8 mouse cellular contexts compared by ENCODE assay signal in genomic region chr11:30024261-30025071, GRCm38 (mm10). TPM values are rescaled to one million over a fixed set of nuclear protein-coding genes. Genes with fewer than 3 reads are reported as not detected.
DNase-seq lines count a peak whose midpoint lies in the region; ATAC-seq lines count a peak whose summit lies in the region.

No protein-coding gene starts in this region.

- no peaks in the 10 kb centered on the region for H3K4me1 ChIP-seq in hindbrain, embryonic 11.5 days (replicated peaks; ENCODE audit: control insufficient read depth, insufficient read depth, low read length)
- peaks cover 11% of the 10 kb centered on the region for H3K4me1 ChIP-seq in lung, embryonic 16.5 days (replicated peaks; ENCODE audit: control insufficient read depth, insufficient read depth, low read length)

- DNase-seq in WW6 (ENCODE audit: low read depth, low spot score) (peak; percentile 24), adipocyte (ENCODE audit: low spot score) (no peak)
- peak; percentile 69 for DNase-seq in cerebellum, adult 8-10 months
- DNase-seq in frontal cortex, postnatal 10 days (ENCODE audit: low spot score in 2 of 2): peak; percentile 22 to 40
- peak; percentile 60 for DNase-seq in hindbrain, embryonic 11.5 days (ENCODE audit: low spot score)
- DNase-seq in layer of hippocampus, postnatal 10 days (ENCODE audit: low spot score in 2 of 2): peak; percentile 47 to 61
- DNase-seq in retina, embryonic 14.5 days (ENCODE audit: low spot score): peak; percentile 57

- peaks cover 10% of the 10 kb centered on the region for H3K27me3 ChIP-seq in hindbrain, embryonic 11.5 days (ENCODE audit: control insufficient read depth, insufficient read depth, low read length)
- H3K27me3 ChIP-seq in lung, embryonic 16.5 days (ENCODE audit: control insufficient read depth, insufficient read depth, low read depth, low read length): peaks cover 22% of the 10 kb centered on the region

- WGBS in hindbrain, embryonic 11.5 days: under 1% methylated on average over 57 of the region's 57 CpGs
- under 1% methylated on average over 56 of the region's 57 CpGs for WGBS in lung, embryonic 16.5 days

- peak overlapping the region; percentile 48 for H3K4me3 ChIP-seq in hindbrain, embryonic 11.5 days (ENCODE audit: low read depth, low read length)
- H3K4me3 ChIP-seq in lung, embryonic 16.5 days (ENCODE audit: low read length): peak overlapping the region; percentile 72

- no peaks in the 10 kb centered on the region for H3K36me3 ChIP-seq in hindbrain, embryonic 11.5 days (ENCODE audit: control insufficient read depth, insufficient read depth, low read length)
- H3K36me3 ChIP-seq in lung, embryonic 16.5 days (ENCODE audit: control insufficient read depth, insufficient read depth, low read length): no peaks in the 10 kb centered on the region

- H3K4me2 ChIP-seq in hindbrain, embryonic 11.5 days (replicated peaks; ENCODE audit: low read depth, low read length): peak overlapping the region; percentile 96
- peak overlapping the region; percentile 98 for H3K4me2 ChIP-seq in lung, embryonic 16.5 days (ENCODE audit: low read depth, low read length)

- H3K9me3 ChIP-seq in hindbrain, embryonic 11.5 days (ENCODE audit: control insufficient read depth, low read length): no peaks in the 10 kb centered on the region
- no peaks in the 10 kb centered on the region for H3K9me3 ChIP-seq in lung, embryonic 16.5 days (ENCODE audit: control insufficient read depth, low read length)

- ATAC-seq in hindbrain, embryonic 11.5 days (ENCODE audit: low FRiP score): peak; percentile 12; the same call in 1 of the 2 replicates
- ATAC-seq in lung, embryonic 16.5 days (ENCODE audit: low read depth): no peak

- no peak overlapping the region for H3K27ac ChIP-seq in hindbrain, embryonic 11.5 days (ENCODE audit: low read depth, low read length)
- H3K27ac ChIP-seq in lung, embryonic 16.5 days (ENCODE audit: low read length): no peak overlapping the region

- peak overlapping the region; percentile 42 for H3K9ac ChIP-seq in hindbrain, embryonic 11.5 days (ENCODE audit: low read depth, low read length)
- peak overlapping the region; percentile 61 for H3K9ac ChIP-seq in lung, embryonic 16.5 days (ENCODE audit: low read length)

RNA-seq across cellular contexts. Expression of gene Eml6, which starts 1.4 kb away (rescaled TPM):
- 0.71 and 1.0 TPM in 2 replicates for polyA plus RNA-seq in hindbrain, embryonic 11.5 days (2014; fragmentation: Nextera tagmentation; extraction: Ambion mirVana)
- 10 to 100 TPM; 32.5 to 39.1 TPM for total RNA-seq in layer of hippocampus, postnatal 10 days (2021)
- polyA plus RNA-seq in lung, embryonic 16.5 days (2015; fragmentation: Nextera tagmentation; extraction: Ambion mirVana): 0.25 and 0.83 TPM in 2 replicates
